Mouse (Mus musculus) gastrocnemius, postnatal 10 days (tissue): ENCODE measurements around the gene Galnt14. TPM values are rescaled to one million over a fixed set of nuclear protein-coding genes. Genes with fewer than 3 reads are reported as not detected.

Experiments
- DNase-seq: peaks from one replicate; pipeline ENCODE4 v3.0.0; 2021; ENCODE audit warnings: mixed read lengths
- total RNA-seq, 2 experiments: library from RNA; stranded (reverse); gene quantifications; 2 replicates each; pipeline ENCODE4 v1.2.3; 2021

Gene Galnt14
- total RNA-seq, 2 experiments from 2014 or later: 0.14 to 0.25 TPM

GRCm38 (mm10) chr17:73668996-73669395, 41.3 kb downstream of the Galnt14 start:
- DNase-seq: no peak

GRCm38 (mm10) chr17:73663237-73663636, 47.0 kb downstream of the Galnt14 start:
- DNase-seq: no peak

- no peak for DNase-seq
These were observed 51.4 kb downstream of the Galnt14 start for GRCm38 (mm10) chr17:73658731-73659445.

DNA sequence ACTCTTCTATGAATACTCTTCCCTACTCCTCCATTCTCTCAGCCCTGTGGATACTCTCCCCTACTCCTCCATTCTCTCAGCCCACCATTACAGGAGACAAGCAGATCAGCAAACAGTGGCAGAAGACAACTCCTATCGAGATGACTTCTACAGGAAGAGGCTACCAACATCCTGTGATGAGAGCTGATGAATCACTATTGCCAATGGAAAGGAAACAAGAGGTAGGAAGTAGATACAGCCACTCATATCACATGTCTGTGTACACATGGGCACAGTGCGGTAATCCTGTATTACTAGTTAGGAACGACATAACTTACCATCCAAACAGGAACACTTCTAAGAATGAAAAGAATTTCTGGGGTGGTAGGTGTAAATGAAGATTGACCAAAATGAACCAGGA, 53.9 kb downstream of the Galnt14 start:
- no peak for DNase-seq

- DNase-seq: no peak
These were observed 56.0 kb downstream of the Galnt14 start for GRCm38 (mm10) chr17:73654261-73654660.

DNA sequence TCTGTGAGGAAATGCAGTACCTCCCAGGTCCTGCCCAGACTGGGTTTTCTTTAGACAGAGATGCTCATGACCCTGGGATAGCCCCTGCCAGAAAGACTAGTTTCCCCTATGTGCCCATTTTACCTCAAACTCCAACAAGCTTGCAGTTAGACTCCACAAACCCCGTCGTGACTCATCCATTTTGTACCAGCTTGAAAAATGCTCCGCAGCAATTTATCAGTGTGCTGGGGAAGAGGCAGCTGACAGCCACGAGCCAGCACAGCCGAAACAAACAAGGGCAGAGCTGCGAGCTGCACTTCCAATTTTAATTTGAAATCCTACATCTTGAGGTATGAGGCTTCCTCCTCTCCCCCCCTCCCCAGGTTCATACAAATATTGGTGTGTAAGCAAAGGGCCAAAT, 60.9 kb downstream of the Galnt14 start:
- no peak for DNase-seq

- no peak for DNase-seq
These were observed 68.6 kb downstream of the Galnt14 start for GRCm38 (mm10) chr17:73641676-73642075.

- DNase-seq: no peak
These were observed 70.2 kb downstream of the Galnt14 start for GRCm38 (mm10) chr17:73640117-73640480.

DNA sequence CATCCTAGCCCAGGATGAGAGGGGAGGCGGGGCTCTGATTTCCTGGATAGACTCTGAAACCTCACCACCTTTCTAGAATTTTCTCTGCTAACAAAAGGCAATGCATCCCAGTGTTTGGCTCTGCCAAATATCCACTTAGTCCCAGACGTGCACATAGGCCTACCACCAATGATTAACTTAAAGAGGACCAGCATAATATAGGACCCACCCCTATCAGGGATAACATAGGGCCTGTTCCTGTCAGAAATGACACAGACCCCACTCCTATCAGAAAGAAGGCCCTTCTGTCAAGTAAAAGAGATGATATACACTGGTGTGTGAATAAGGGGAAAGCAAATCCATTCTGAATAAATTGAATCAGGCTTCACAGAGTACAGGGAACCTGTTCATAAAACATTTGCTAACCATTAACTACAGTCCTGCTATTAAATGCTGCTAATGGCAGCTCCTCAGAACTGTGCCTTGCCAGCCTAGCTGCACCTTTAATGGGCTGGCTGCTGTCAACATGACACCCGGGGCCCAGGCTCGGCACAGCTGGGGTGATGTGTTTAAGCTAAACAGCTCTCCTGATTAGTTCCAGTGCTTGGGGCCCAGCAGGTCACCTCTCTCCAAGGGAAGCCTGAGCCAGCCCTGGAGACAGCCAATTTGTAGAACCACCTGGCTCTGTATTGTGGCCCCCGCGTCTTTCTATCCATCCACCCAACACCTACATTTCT, 70.7 kb downstream of the Galnt14 start:
- no peak for DNase-seq

- DNase-seq: no peak
These were observed 73.3 kb downstream of the Galnt14 start for GRCm38 (mm10) chr17:73636988-73637387.

DNA sequence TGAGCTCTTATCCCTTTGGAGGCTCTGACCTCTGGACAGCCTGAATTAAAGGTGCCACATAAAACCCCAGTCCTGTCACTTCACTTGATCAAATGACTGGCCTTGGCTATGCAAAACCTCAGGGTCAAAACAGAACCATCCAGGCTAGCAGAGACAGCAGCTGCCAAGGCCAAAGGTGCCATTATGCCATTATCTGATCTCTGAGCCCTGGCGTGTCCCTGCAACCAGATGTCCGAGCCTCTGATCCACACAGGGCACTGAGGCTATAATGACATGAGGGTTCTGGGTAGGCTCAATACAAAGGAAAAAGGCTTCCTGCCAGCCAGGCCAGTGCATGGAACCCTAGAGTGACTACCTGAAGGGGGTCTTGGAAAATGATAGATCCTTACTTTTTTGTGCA, 75.4 kb downstream of the Galnt14 start:
- DNase-seq: no peak

GRCm38 (mm10) chr17:73633991-73634710, 76.1 kb downstream of the Galnt14 start:
- no peak for DNase-seq

GRCm38 (mm10) chr17:73628263-73628914, 81.9 kb downstream of the Galnt14 start:
- DNase-seq: no peak

- DNase-seq: no peak
These were observed 83.3 kb downstream of the Galnt14 start for GRCm38 (mm10) chr17:73626912-73627311.

GRCm38 (mm10) chr17:73620049-73620448, 90.2 kb downstream of the Galnt14 start:
- DNase-seq: no peak

DNA sequence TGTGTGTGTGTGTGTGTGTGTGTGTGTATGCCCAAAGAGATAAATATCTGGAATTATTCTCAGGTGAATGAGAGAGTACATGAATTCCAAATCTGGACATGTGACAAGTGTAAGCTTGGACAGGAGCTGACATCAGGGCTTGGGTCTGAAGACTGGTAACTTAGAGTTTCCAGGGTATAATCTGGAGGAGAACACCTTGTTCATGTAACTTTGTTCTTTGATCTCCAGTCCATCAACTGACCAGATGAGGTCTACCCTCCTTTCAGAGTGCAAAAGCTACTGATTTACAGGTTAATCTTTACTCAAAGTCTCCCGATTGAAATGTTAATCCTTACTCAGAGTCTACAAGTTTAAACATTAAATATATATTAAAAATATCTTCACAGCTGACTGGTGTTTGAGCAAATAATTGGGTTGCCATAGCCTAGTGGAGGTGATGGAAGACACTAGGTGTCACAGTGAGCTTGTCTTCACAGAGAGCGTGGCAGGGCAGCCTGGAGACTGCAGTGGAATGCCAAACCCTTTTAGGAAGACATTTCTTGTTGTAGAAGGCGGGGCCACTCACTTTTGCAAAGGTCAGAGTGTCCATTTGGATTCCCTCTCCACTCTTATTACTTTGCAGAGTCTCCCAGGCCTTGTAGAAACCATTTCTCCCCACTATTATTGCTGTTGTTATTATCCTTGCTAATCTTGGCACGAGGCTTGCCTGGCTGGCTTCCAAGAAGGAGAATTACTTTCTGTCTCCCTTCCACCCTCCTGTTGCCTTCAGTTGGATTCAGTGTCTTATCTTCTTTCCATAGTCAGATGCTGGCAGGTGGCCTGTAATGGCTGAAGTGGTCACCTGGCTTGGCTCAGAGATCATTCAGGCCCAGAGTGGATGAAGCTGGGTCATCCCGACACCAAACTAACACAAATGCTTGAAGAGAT, 107.4 kb downstream of the Galnt14 start:
- DNase-seq: no peak

- no peak for DNase-seq
These were observed 110.3 kb downstream of the Galnt14 start for GRCm38 (mm10) chr17:73599923-73600322.

GRCm38 (mm10) chr17:73592081-73592480, 118.2 kb downstream of the Galnt14 start:
- no peak for DNase-seq

GRCm38 (mm10) chr17:73587573-73587972, 122.7 kb downstream of the Galnt14 start:
- DNase-seq: no peak

GRCm38 (mm10) chr17:73574186-73574585, 136.1 kb downstream of the Galnt14 start:
- DNase-seq: no peak

- no peak for DNase-seq
These were observed 137.4 kb downstream of the Galnt14 start for GRCm38 (mm10) chr17:73572881-73573280.

DNA sequence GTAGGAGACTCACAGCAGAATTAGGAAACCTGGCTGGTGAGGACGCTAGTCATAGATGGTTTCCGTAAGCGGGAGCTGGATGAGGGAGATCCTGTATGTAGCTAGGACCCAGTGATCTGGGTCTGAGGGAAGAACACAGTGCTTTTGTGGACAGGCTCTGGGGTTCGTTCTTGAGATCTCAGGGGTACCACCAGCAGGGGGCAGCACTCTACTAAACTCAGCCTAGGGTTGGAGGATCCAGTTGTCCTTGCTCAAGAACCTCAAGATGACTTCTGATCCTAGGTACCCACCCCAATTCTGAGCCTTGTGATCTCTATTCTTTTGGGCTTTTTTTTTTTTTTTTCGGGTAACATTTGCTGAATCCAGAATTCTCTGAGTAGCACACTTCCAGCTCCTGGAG, 137.8 kb downstream of the Galnt14 start:
- DNase-seq: peak; percentile 67
